Mouse (Mus musculus) lung, postnatal 0 days (tissue): Measurements from ENCODE around the gene Slc7a15. TPM values are rescaled to one million over a fixed set of nuclear protein-coding genes. Genes with fewer than 3 reads are reported as not detected.

ENCODE experiments used
- ATAC-seq: fragments of 200-750 bp; cut with Nextera tagmentation; 2 replicates; pipeline ENCODE4 v1.8.0; 2017; ENCODE audit warnings: moderate library complexity
- DNase-seq: peaks from one replicate; pipeline ENCODE4 v3.0.0-alpha.2; 2016; ENCODE audit warnings: low spot score
- H3K27ac ChIP-seq: fragments of 300-500 bp; sonication (generic); 2 replicates; pipeline ENCODE4 v1.5.1; 2014; ENCODE audit warnings: antibody characterized with exemption, mild to moderate bottlenecking, low read length, mixed read lengths
- H3K27me3 ChIP-seq: fragments of 300-500 bp; sonication (generic); replicated peaks from 2 replicates; pipeline ENCODE4 v1.6.1; 2014; ENCODE audit warnings: low read length, mixed read lengths; ENCODE audit not compliant: insufficient read depth
- H3K36me3 ChIP-seq: fragments of 300-500 bp; sonication (generic); 2 replicates; pipeline ENCODE4 v1.6.1; 2014; ENCODE audit warnings: low read length, mixed read lengths; ENCODE audit not compliant: insufficient read depth
- H3K4me1 ChIP-seq: fragments of 300-500 bp; sonication (generic); 2 replicates; pipeline ENCODE4 v1.6.1; 2014; ENCODE audit warnings: antibody characterized with exemption, low read depth, low read length, mixed read lengths; ENCODE audit not compliant: insufficient read depth
- H3K4me2 ChIP-seq: fragments of 300-500 bp; sonication (generic); replicated peaks from 2 replicates; pipeline ENCODE4 v1.6.1; 2014; ENCODE audit warnings: low read depth, mild to moderate bottlenecking, low read length, moderate library complexity, mixed read lengths
- H3K4me3 ChIP-seq: fragments of 300-500 bp; sonication (generic); 2 replicates; pipeline ENCODE4 v1.5.1; 2014; ENCODE audit warnings: low read depth, low read length
- H3K9ac ChIP-seq: fragments of 300-500 bp; sonication (generic); replicated peaks from 2 replicates; pipeline ENCODE4 v1.6.1; 2014; ENCODE audit warnings: low read depth, mild to moderate bottlenecking
- H3K9me3 ChIP-seq: fragments of 300-500 bp; sonication (generic); 2 replicates; pipeline ENCODE4 v1.6.1; 2016; ENCODE audit warnings: low read length, mixed read lengths
- CTCF ChIP-seq: IDR thresholded peaks from 2 replicates; pipeline ENCODE4 v1.5.1; 2016; ENCODE audit warnings: antibody characterized with exemption, mild to moderate bottlenecking
- EP300 ChIP-seq: IDR thresholded peaks from 2 replicates; pipeline ENCODE4 v1.6.1; 2016; ENCODE audit warnings: antibody characterized with exemption, mild to moderate bottlenecking, control low read depth
- WGBS: fragments of 180-500 bp; shearing (Covaris S2); extraction: QIAGEN DNeasy Blood & Tissue Kit; methylation state at CpG from one replicate; pipeline ENCODE4 v1.1.7; 2014; 5-methylcytosine and 5-hydroxymethylcytosine counted together
- polyA plus RNA-seq: library from polyadenylated mRNA; unstranded; fragments of >200 nt; fragmentation: Nextera tagmentation; extraction: Ambion mirVana; gene quantifications from 2 replicates; pipeline ENCODE4 v1.2.1, GENCODE M21; 2015

Slc7a15 gene
- polyA plus RNA-seq, 1 experiment from 2014 or later: not detected

DNA sequence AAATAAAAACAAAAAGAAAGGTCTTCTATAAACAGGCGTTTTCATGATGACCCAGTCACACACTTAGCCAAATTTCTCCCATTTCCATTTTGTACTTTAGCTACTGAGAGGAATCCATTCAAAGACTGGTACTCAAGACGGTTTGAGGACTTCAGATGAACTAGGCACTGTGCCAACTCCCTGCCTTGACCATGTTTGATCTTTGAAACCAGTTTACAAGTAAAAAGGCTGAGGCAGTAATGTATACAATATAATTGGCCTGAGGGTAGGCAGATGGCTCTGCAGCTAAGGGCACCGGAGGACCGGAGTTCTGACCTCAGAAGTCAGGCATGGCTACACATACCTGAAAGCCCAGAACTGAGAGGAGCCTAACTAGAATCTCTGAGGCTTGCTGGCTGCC is 109.8 kb downstream of the Slc7a15 start:
- no peak for ATAC-seq
- Histone ChIP-seq H3K27me3 (no peaks in the 10 kb centered on the region), H3K9ac (no peak overlapping the region), H3K36me3 (no peaks in the 10 kb centered on the region), H3K4me2 (no peak overlapping the region), H3K27ac (no peak overlapping the region), H3K4me3 (no peak overlapping the region), H3K9me3 (no peaks in the 10 kb centered on the region), H3K4me1 (peaks cover 3% of the 10 kb centered on the region; the same call in 1 of the 2 replicates)
- peak; percentile 61 for DNase-seq
- 25% methylated on average over 4 of the region's 4 CpGs for WGBS
- no peak for TF ChIP-seq CTCF
- TF ChIP-seq EP300: no peak

DNA sequence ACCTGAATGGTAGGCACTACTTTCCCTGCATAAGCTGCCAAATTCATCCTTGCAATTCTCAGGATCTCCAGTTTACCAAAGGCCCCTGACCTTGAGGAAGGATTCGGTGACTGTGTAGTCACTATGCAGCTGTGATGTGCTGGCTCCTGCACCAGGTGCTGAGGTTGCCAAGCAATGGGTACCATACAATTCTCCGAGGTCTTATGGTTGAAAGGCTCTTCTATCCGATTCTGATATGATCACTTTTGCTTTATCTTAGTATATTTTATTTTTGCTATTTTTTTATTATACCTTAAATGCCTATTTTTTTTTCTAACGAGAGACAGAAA is 110.2 kb downstream of the Slc7a15 start:
- H3K27ac ChIP-seq: no peak overlapping the region
- no peaks in the 10 kb centered on the region for H3K9me3 ChIP-seq
- ATAC-seq: no peak; the same call in 1 of the 2 replicates

DNA sequence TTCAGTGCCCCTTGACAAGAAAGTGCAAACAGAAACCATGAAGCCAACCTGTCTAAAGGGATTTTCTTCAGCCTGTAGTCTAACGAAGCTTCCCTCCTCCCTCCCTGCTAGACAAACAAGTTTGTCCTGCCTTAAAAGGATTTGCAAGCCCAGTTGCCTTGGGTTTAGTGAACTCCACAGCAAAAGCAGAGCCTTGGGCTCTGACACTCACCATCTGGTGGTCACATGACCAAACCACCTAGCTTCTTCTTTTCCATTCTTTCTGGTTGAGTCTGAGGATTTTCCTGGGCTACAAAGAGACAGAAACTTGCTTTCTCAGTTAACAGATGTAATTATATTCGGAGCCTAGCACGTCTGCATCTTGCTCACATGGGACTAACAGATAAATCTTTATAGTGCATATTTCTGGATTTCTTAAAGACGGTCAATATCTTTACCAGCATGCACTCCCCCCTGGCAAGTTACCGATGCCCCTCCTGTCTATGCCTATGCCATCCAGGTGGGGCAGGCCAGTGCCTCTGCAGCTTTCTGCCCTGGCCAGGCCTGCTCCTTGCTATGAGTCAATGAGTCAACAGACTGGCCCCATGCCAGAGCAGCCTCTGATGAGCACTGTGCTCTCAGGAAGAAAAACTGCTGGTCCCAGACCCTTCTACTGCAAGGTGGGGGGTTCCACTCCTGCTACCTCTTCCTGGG is 110.8 kb downstream of the Slc7a15 start:
- Histone ChIP-seq H3K27me3 (no peaks in the 10 kb centered on the region), H3K4me2 (no peak overlapping the region), H3K36me3 (no peaks in the 10 kb centered on the region), H3K4me1 (peaks cover 3% of the 10 kb centered on the region; the same call in 1 of the 2 replicates), H3K9ac (no peak overlapping the region), H3K27ac (no peak overlapping the region), H3K9me3 (no peaks in the 10 kb centered on the region), H3K4me3 (no peak overlapping the region)
- DNase-seq (peak; percentile 77), ATAC-seq (peak; percentile 71)
- TF ChIP-seq EP300 (no peak), CTCF (peak; percentile 34)
- whole genome bisulfite sequencing: 59% methylated on average over 5 of the region's 5 CpGs

More for the DNA sequence above, 110.2 kb downstream of the Slc7a15 start:
- TF ChIP-seq EP300 (no peak), CTCF (no peak)
- 76% methylated on average over 4 of the region's 4 CpGs for WGBS
- no peak overlapping the region for H3K9ac ChIP-seq
- no peaks in the 10 kb centered on the region for H3K27me3 ChIP-seq
- H3K4me3 ChIP-seq: no peak overlapping the region
- H3K4me2 ChIP-seq: no peak overlapping the region
- H3K4me1 ChIP-seq: peaks cover 3% of the 10 kb centered on the region; the same call in 1 of the 2 replicates
- H3K36me3 ChIP-seq: no peaks in the 10 kb centered on the region
- no peak for DNase-seq

DNA sequence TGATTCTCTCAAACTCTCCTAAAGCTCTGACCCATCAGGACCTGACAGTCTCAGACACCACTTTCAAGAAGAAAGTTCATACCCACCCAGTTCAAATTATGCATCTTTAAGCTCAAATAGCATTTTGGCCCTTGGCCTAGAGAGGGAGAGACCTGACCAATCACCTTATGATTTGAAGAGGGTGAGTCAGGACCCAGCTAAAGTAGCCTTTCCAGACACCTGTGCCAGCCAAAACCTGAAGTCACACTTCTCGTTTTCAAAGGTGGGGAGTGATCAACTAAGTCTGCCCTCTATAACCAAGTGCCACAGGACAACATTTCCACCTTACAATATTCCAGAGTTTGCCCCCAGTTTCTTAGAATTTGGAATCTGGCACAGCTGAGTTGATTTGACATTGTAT is 111.6 kb downstream of the Slc7a15 start:
- WGBS: 41% methylated on average over 1 of the region's 1 CpGs
- no peak overlapping the region for H3K4me2 ChIP-seq
- H3K9me3 ChIP-seq: no peaks in the 10 kb centered on the region
- no peaks in the 10 kb centered on the region for H3K27me3 ChIP-seq
- no peak overlapping the region for H3K9ac ChIP-seq
- peak; percentile 77 for ATAC-seq
- no peak for TF ChIP-seq EP300
- no peak for TF ChIP-seq CTCF
- no peaks in the 10 kb centered on the region for H3K36me3 ChIP-seq
- H3K4me1 ChIP-seq: peaks cover 3% of the 10 kb centered on the region; the same call in 1 of the 2 replicates
- H3K27ac ChIP-seq: no peak overlapping the region
- DNase-seq: peak; percentile 77
- H3K4me3 ChIP-seq: no peak overlapping the region

DNA sequence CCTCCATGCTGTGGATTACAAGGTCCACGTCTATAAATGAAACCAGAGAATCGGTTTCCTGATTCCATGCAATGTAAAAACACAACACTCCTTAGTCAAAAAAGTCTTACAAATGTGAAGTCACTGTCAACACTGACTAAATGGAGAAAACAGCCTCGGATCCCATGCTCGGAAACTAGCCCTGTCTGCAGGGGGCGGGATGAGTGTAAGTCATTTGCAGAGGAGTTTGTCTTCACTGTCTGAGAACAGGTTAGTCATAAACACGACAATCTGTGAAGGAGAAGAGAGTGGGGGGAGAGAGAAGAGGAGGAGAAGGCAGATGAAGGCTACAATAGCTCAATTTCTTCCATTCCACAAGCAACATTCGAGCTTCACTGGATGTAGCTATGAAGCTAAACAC is 113.6 kb downstream of the Slc7a15 start:
- no peak overlapping the region for H3K4me3 ChIP-seq
- no peak overlapping the region for H3K9ac ChIP-seq
- no peaks in the 10 kb centered on the region for H3K27me3 ChIP-seq
- H3K4me2 ChIP-seq: no peak overlapping the region
- H3K27ac ChIP-seq: no peak overlapping the region
- peaks cover 3% of the 10 kb centered on the region; the same call in 1 of the 2 replicates for H3K4me1 ChIP-seq
- WGBS: 79% methylated on average over 7 of the region's 7 CpGs
- no peaks in the 10 kb centered on the region for H3K9me3 ChIP-seq
- ATAC-seq (no peak), DNase-seq (no peak)
- no peaks in the 10 kb centered on the region for H3K36me3 ChIP-seq
- TF ChIP-seq CTCF (no peak), EP300 (no peak)

DNA sequence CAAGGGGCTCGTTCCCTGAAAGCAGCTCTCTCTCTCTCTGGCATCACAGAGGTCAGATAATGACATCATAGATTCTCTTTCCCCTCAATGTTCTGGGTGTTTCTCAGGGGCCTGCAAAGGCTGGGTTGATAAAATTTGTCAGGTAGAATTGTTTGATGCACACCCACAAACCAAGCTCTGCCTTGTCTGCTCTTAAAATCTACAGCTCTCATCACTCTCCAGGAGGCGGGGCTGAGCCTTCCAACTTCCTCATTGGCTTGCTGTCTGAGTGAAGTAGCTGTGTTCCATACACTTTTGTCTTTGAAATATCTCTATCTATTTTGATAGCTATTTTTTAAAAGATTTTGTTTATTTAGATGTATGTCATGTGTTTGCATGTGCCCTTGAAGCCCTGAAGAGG is 116.7 kb downstream of the Slc7a15 start:
- TF ChIP-seq EP300: no peak
- no peak for TF ChIP-seq CTCF
- Histone ChIP-seq H3K4me2 (no peak overlapping the region), H3K27me3 (no peaks in the 10 kb centered on the region), H3K27ac (no peak overlapping the region), H3K4me1 (no peaks in the 10 kb centered on the region), H3K36me3 (no peaks in the 10 kb centered on the region), H3K9me3 (no peaks in the 10 kb centered on the region), H3K9ac (no peak overlapping the region), H3K4me3 (no peak overlapping the region)
- 78% methylated on average over 2 of the region's 2 CpGs for WGBS
- ATAC-seq (no peak), DNase-seq (no peak)

Other genes starting within 250 kb of the Slc7a15 start
- gene Rhob, start 99.1 kb downstream of the Slc7a15 start, polyA plus RNA-seq: 77.6 and 77.9 TPM in 2 replicates
- 26.9 and 31.3 TPM in 2 replicates for gene Pum2, start 75.1 kb upstream of the Slc7a15 start, polyA plus RNA-seq
- 303 and 306 TPM in 2 replicates for gene Sdc1, start 172.3 kb upstream of the Slc7a15 start, polyA plus RNA-seq